Mouse (Mus musculus) thymus, postnatal 14 days (tissue): Measurements from ENCODE around the gene Tbx21.

ENCODE experiments used
- DNase-seq: peaks from one replicate; pipeline ENCODE4 v3.0.0; 2021

The Tbx21 gene

GRCm38 (mm10) chr11:97080291-97080690 is 34.8 kb downstream of the Tbx21 start:
- no peak for DNase-seq

- DNase-seq = no peak
Measured at GRCm38 (mm10) chr11:97078751-97079150, 36.4 kb downstream of the Tbx21 start.

- DNase-seq = no peak
Measured at GRCm38 (mm10) chr11:97074235-97074634, 40.9 kb downstream of the Tbx21 start.

DNA sequence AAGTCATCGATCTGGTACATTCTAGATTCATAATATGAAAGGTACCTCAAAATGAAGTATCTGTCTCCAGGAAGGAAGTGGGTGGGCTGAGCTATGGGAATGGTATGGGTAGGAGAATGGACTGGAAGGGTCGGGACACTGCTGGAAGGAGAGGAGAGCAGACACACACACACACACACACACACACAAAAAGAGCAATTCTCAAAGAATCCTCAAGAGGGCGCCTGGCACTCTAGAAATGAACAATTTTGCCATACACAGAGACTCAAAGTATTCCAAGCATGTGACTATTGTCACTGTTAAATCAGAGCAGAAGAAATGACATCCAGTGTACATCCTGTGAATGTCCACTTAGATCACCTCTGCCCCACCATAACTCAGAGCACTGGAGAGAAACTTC is 42.6 kb downstream of the Tbx21 start:
- DNase-seq = peak; percentile 22

DNA sequence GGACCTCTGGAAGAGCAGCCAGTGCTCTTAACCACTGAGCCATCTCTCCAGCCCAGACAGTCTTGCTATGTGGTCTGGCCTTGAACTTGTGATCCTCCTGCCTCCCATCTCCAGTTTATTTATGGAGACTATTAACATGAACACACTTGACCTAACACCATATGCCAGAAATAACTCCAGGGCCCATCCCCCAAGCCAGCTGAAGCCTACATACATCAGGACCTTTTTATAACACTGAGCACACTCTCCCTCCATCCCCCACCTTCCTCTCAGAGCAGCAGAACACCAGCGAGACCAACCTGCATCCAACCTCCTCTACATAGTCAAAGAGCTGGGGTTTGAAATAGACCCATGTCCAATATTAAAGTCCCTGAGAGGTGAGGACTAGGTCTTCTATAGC is 44.0 kb downstream of the Tbx21 start:
- DNase-seq = no peak

- no peak for DNase-seq
Measured at GRCm38 (mm10) chr11:97069770-97070169, 45.4 kb downstream of the Tbx21 start.

DNA sequence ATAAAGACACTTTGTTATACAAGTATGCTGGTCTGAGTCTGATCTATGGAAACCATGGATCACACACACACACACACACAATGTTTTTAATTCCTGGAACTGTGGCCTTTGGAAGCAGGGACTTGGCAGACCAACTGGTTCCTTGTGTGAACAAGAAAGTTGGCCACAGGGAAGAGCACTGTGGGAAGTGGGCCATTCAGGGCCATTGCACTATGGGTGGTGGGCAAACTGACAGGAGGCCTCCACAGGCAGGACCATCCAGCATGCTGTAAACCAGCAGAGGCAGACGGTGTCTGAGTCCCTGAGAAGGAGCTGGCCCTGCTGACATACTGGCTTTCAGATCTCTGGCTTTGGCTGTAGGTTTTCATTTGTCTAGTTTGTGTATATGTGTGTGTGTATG is 45.8 kb downstream of the Tbx21 start:
- no peak for DNase-seq

- DNase-seq = no peak
Measured at GRCm38 (mm10) chr11:97066656-97067360, 48.3 kb downstream of the Tbx21 start.

- no peak for DNase-seq
Measured at GRCm38 (mm10) chr11:97065538-97066295, 49.4 kb downstream of the Tbx21 start.

GRCm38 (mm10) chr11:97063921-97064295 is 51.2 kb downstream of the Tbx21 start:
- peak; percentile 18 for DNase-seq

DNA sequence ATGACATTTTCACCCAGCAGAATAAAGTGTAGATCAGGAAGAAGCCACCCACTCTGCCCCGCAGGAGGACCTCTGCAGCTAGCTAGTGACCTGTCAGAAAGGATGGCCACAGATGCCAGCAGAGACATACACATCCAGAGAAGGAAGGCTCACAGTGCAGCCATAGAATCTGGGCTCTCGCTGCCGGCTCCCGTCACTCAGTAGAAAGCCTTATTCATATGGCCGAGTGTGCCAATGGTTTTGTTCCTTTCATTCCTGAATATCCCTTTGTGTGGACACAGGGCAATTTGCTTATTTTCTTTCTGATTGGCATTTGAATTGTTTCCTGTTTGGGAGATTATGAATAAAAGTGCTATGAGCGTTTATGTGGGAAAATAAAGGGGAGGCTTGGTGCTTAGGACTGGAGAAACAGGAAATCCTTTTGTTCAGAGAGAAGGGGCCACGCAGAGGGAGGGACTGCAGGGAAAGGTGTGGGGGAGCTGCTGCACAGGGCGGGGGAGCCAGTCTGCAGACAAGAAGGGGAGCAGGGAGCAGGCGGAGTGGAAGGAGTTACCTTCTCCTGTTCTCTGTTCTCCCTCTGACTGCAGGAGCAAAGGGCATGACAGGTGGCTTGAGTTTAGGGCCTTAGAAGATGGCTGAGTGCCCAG is 51.7 kb downstream of the Tbx21 start:
- DNase-seq = no peak

DNA sequence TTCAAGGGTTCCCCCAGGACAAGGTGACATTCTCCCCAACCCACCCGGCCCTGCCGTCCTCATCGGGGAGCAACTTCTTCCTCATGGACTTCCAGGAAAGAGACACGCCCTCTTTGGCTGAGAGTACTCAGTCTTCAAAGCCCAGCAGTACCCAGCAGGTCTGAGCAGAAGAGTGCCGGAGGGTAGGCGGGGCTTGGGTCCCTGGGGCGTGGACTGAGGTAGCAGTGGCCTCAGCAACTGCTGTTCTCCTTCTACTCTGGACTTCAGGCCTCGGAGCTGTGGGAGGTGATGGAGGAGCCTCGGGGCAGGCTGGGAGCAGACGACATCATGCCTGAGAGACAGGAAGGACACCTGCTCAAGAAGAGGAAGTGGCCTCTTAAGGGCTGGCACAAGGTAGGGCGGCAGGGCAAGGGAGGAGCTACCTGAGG is 62.9 kb downstream of the Tbx21 start:
- peak; percentile 23 for DNase-seq

DNA sequence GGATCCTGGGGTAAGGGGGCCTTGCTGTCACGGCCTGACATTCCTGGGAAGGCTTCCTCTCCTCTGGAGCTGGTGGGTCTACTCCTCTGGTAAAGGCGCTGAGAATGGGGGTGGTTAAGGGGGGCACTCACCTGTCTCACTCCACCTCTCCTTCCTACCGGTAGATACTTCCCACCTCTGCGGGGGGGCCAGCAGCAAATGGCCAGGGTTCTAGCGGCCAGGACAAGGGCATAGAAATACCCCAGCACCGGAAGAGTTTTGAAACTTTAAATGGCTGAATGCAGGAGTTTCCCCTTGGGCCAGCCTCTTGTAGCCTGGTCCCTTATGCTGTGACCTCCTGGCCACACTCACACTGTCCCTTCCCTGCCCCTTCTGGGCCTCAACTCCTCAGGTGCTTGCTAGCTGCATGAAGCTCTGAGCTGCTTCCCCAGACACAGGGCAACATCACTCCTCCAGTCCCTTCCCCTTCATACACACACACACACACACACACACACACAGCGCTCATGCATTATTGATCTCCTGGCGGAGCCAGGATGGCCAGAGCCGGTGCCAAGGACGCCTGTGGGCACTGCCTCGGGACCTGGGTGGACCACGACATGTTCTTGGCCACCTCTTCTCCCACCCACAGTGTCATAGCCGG is 64.1 kb downstream of the Tbx21 start:
- DNase-seq = no peak

DNA sequence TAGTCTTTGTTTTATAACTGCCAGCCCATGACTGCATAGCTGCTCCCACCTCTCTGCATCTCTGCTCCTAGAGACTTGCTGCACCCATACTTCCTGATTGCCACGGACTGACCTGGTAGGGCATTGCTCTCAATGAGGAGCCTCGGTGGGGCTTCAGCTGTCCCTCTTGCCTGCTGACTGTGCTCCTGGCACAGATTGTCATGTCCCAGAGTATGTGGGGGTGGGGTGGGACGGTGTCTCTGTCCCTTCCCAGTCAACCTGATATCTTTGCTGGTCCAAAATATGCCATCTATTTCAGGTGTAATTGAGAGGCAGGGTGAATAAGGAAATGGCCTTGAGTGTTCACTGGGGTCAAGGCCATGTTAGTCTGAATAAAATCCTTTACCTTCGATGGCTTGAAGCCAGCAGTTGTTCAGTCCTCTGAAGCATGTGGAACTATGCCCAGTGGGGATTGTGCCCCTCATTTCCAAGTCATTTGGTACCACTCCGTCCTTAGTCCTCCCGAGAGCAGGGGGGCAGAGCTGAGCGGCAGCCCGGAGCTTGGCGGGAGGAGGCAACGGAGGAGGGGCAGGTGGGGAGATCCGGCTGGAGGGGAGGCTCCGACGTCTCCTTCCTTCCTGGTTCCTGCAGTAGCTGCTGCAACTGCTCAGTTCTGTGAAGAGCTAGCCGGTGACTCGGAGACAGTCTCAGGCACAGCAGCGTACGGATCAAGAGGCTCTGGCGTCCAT is 64.8 kb downstream of the Tbx21 start, which contains the start of gene Osbpl7:
Osbpl7 (plus strand) TSS at position 413 of the 728 bp plus-strand sequence.
- peak; percentile 91 for DNase-seq

GRCm38 (mm10) chr11:97049492-97050085 is 65.5 kb downstream of the Tbx21 start:
- no peak for DNase-seq

DNA sequence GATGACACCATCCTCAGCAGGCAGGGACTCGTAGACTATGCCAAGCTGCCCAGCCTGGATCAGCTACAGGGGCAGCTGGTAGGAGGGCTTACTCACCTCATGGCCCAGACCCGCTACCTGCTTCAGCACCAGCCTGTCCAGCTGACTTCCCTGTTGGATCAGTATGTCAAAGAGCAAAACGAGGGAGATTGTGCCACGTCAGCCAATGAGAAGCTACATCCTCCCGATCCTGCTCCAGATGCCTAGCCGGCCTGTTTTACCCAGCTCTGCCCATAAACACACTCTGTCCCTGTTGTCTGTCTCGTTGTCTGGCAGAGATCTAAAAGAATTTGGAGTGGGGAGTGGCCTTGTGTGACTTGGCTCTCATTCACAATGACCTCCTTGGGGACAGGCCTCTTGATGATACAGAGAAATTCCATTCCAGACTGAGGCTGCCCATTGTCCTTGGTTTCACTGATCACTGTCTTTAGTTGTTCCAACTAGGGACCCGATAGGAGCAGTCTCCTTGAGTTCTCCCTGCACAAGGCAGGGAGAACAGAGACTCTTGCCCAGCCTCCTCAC is 67.0 kb downstream of the Tbx21 start:
- DNase-seq = no peak
